Mouse (Mus musculus): ENCODE results near the gene Smpdl3b.

- TF ChIP-seq CTCF (conservative IDR thresholded peaks at IDR 0.05; ENCODE audit: insufficient read depth, insufficient read length, low read depth, low read length) (no peak), POLR2A (IDR thresholded peaks at IDR 0.05; ENCODE audit: low read depth, low read length) (no peak)
These were observed 46.2 kb upstream of the Smpdl3b start for GRCm38 (mm10) chr4:132803212-132803611.
